Mouse (Mus musculus): ENCODE results near the gene Egln1. TPM values are rescaled to one million over a fixed set of nuclear protein-coding genes. Genes with fewer than 3 reads are reported as not detected.

The Egln1 gene
- total RNA-seq, 2 experiments from 2014 or later = 155 to 180 TPM

GRCm38 (mm10) chr8:124860188-124860587, 88.9 kb downstream of the Egln1 start:
- DNase-seq (ENCODE audit: low spot score) = peak; percentile 45

GRCm38 (mm10) chr8:124859466-124859865, 89.7 kb downstream of the Egln1 start:
- DNase-seq (ENCODE audit: low spot score) = peak; percentile 51

Other genes starting within 250 kb of the Egln1 start
- 10 to 100 TPM; 17.1 to 20.6 TPM for gene Ttc13, start 227.3 kb downstream of the Egln1 start, total RNA-seq (2021)
- gene Arv1, start 227.2 kb downstream of the Egln1 start, total RNA-seq (2021) = 1 to 10 TPM; 2.6 to 3.1 TPM
- 1 to 10 TPM in 1 of 2 experiments, under 1 TPM in 1; 0.62 to 1.5 TPM for gene Fam89a, start 197.5 kb downstream of the Egln1 start, total RNA-seq (2021)
- under 1 TPM; 0.05 to 0.21 TPM for gene Trim67, start 156.2 kb downstream of the Egln1 start, total RNA-seq (2021)
- 100 to 1,000 TPM; 138 to 151 TPM for gene Gnpat, start 86.3 kb downstream of the Egln1 start, total RNA-seq (2021)
- 10 to 100 TPM; 32.1 to 33.6 TPM for gene 2810004N23Rik, start 86.2 kb downstream of the Egln1 start, total RNA-seq (2021)
- gene Exoc8, start 51.6 kb downstream of the Egln1 start, total RNA-seq (2021) = 1 to 10 TPM; 6.9 to 7.4 TPM
- gene Sprtn, start 51.4 kb downstream of the Egln1 start, total RNA-seq (2021) = 1 to 10 TPM; 5.5 to 5.9 TPM
- 10 to 100 TPM; 71.4 to 86.4 TPM for gene Tsnax, start 63.7 kb upstream of the Egln1 start, total RNA-seq (2021)
- under 1 TPM; 0.71 to 0.85 TPM for gene Disc1, start 104.9 kb upstream of the Egln1 start, total RNA-seq (2021)

All from gastrocnemius, adult 18-20 months (tissue).